Mouse (Mus musculus) cerebellum, adult (tissue): ENCODE data around the gene Myo19.

Source experiments
- ATAC-seq: cut with Nextera tagmentation; 2 replicates; pipeline ENCODE4 v1.9.2; 2017; ENCODE audit warnings: mild to moderate bottlenecking, moderate library complexity, mixed read lengths; ENCODE audit not compliant: insufficient number of reproducible peaks, low FRiP score, low TSS enrichment

Myo19 gene

DNA sequence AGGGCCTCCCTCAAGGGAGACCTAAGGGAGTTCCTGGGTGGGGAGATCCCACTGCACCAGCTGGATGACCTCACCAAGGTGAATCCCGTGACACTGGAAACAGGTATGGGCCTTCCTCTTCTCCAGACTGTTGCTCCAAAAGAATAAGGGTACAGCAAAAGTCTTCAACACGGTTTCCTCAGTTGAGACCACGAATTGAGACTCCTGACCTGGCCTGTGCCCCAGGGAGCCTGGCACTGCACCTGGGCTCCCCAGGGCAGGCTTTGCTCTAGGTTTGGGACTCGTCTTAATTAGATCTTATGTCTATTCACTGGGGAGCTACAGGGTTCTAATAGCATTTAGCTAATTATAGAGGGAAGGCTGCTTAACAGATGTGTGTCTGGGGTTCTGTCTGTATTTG, 5.3 kb downstream of the Myo19 start:
- no peak for ATAC-seq

DNA sequence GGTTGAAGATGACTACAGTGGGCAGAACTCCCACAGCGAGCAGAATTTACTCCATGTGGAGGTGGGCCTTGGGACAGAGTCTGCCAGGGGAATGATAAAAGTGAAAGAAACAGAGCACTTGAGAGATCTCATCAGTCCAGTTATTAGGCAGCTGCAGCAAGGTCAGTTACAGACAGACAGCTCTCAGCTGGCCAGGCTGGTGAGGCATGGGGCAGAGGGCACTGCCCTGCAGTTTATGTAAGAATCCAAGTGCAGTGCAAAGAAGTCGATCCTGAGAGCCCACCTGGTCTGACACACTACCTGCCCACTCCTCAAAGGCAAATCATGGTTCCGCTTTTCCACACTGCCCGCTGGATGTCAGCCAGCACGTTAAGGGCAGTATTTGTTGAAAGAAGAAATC, 6.3 kb downstream of the Myo19 start:
- no peak for ATAC-seq

GRCm38 (mm10) chr11:84886767-84887511, 7.0 kb downstream of the Myo19 start:
- no peak for ATAC-seq

DNA sequence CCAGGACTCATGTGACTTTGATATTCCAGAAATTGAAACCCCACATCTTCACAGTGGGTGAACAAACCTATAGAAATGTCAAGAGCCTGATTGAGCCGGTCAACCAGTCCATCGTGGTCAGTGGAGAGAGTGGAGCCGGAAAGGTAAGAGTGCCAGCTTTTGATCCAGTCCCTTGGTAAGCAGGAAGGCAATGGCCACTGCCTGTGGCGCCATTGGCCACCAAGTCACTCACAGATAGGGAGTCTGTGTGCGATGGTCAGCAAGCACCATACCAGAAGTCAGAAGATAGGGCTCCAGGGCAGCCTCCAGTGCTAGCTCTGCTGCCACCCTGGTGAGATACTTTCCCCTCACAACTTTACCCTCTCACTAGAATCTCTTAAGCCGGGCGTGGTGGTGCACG, 8.1 kb downstream of the Myo19 start:
- ATAC-seq = no peak

DNA sequence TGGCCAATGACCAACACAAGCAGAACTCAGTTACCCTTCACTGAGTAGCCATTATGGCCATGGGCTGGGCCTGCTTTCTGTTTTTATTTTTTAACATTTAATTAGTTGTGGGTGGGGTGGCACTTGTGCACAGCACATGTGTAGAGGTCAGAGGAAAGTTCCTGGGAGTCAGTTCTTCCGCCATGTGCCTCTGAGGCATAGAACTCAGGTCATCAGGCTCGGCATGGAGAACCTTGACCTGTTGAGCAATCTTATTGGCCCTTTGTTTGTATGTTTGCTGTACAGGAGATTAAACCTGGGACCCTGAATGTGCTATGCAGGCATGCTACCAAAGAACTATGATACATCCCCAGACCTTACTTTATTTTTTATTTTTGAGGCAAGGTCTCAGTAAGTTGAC, 9.5 kb downstream of the Myo19 start:
- no peak for ATAC-seq

GRCm38 (mm10) chr11:84891705-84892104, 11.8 kb downstream of the Myo19 start:
- ATAC-seq = no peak

DNA sequence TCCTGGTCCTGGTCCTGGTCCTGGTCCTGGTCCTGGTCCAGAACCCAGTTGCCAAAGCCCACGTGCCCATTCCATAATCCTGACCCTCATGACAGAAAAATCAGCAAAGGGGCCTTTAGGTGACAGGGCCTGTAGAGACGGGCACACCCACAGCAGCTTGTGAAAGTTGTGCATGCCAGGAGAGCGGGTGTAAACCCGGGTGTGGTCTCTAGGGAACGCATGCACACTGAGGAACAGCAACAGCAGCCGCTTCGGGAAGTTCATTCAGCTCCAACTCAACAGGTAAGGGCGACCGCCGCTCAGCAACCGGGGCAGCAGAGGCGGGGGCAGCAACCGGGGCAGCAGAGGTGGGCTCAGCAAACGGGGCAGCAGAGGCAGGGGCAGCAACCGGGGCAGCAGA, 13.2 kb downstream of the Myo19 start:
- no peak for ATAC-seq

- no peak for ATAC-seq
These were observed 24.7 kb downstream of the Myo19 start for GRCm38 (mm10) chr11:84904597-84905144.

- ATAC-seq = no peak
These were observed 27.1 kb downstream of the Myo19 start for GRCm38 (mm10) chr11:84907081-84907480.

DNA sequence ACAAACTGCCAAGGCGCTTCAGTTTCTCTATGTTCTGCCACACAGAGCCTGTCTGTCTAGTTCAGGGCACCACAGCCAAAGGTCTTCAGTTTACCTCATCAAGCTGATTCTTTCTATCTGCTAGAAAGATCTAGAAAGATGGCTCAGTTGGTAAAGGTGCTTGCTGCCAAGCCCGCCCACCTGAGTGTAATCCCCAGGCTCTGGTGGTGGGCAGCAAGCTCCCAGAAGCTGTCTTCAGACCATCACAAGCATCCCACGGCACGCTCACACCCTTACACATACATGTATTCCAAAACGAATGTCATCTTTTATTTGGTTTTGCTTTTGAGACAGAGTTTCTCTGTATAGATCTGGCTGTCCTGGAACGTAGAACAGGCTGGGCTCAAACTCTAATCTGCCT, 28.5 kb downstream of the Myo19 start:
- ATAC-seq = no peak

GRCm38 (mm10) chr11:84910411-84910810, 30.5 kb downstream of the Myo19 start:
- ATAC-seq = no peak

DNA sequence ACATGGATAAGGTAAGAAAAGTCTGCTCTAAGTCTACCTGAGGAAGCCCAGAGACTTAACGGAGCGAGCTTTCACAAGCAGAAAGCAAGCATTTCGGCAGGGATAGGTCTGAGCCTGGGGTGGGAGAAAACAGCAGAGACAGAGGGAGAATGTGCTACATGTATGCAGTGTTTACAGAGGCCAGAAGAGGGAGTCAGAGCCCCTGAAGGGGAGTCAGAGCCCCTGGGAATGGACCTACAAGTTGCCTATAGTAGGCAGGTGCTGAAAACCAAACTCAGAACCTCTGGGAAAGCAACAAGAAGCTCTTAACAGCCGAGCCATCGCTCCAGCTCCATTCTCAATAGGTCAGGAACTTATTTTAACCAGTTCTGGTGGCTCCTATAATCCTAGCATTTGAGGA, 34.7 kb downstream of the Myo19 start:
- no peak for ATAC-seq

DNA sequence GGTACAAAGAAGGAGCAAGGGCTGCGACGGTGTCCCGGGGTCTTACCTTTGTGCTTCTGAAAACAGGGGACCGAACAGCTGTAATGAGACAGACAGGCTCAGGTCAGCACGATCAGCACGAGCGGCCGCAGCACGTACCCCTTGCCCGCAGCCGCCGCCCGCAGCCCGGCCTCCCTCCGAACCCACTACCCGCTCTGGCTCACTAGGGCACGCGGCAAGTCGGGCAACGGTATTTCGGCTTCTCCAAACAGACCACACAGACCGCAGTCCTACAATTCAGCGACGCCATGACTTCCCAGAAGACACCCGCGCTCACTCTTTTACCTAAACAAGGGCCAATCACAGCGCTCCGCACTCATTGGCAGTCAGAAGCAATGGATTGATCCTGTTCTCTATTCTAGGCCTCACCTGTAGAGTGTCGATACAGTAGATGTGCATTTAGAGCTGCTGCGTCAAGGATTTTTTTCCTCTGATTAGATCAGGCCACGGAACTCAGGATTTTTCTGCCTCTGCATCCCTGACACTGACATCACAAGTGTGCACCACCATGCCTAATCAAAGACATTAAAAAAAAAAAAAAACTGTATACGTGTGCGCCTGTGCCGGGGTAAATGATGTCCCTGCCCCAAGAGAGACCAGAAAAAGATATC, 36.2 kb downstream of the Myo19 start, which contains the start of gene Znhit3:
Znhit3 (minus strand) TSS at position 314 of the 650 bp plus-strand sequence.
- peak; percentile 88 for ATAC-seq

DNA sequence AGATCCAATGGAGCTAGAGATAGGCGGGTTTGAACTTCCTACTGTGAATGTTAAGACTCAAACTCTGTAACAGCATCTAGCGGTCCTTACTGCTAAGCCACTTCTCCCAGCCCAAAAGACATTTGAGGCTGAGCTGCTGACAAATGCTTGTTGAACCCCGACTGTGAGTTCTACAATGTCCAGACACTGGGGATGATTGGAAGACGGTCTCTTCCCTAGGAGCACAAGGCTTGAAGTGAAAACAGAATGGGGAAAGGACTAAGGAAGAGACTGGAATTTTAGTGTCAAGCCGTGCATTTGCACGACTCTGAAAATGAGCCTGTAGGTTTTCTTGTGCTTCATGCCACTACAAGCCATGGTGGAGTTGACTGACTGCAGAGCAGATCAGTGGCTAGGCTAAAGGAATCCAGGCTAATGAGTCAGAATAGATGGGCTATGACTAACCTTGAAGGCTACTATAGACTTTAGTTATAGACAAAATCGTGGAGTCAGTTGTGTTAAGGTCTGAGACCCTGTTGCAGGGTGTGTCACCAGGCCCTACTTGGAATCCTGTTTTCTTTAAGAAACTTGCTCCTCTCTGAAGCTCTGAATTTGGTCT, 36.9 kb downstream of the Myo19 start:
- no peak for ATAC-seq

DNA sequence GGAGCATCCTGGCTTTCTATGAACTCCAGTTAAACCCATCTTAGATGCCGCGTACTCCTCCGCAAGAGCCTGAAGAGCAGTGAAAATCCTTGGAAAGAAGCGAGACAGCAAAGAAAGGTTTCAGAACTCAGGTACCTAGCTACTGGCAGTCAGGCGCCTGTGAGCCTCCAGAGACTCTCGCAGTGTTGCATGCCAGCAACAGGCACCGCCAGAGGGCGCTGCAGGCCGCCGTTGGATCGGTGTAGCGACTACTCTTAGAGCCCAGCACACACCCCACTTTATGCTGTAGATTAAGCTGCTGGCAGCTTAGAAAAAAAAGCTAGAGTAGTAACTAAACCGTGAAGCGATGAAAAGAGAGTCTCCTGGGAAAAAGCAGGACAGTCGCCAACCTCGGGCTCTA, 38.5 kb downstream of the Myo19 start:
- ATAC-seq = no peak; the same call in 1 of the 2 replicates

- no peak for ATAC-seq
These were observed 39.3 kb downstream of the Myo19 start for GRCm38 (mm10) chr11:84919276-84919675.

GRCm38 (mm10) chr11:84919951-84920350, 40.0 kb downstream of the Myo19 start:
- no peak for ATAC-seq

GRCm38 (mm10) chr11:84920981-84921380, 41.0 kb downstream of the Myo19 start:
- ATAC-seq = no peak

- ATAC-seq = no peak
These were observed 52.3 kb downstream of the Myo19 start for GRCm38 (mm10) chr11:84932261-84932660.

DNA sequence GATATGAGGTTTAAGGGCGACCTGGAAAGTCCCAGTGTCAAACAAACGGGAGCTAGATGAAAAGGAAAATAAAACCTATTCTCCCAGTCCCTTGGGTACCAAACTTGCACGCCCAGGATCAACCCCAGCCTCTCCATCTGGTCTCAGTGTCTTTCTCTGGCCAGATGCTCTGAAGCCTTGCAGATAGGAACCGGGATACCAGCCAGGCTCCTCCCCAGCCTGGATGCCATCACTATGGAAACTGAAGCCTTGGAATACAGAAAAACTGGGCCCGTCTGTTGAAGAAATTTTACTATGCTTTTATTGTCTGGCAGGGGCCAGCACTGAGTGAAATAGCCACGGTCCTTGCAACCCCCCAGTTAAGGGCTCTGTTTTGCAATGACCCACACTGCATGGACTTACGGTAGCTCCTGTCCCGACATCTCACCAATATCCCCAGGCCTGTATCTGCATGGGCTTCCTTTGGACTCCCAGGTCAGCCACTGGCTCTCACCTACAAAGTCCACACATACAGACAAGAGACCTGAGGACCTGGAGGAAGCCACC, 59.6 kb downstream of the Myo19 start:
- no peak for ATAC-seq

- ATAC-seq = no peak
These were observed 60.2 kb downstream of the Myo19 start for GRCm38 (mm10) chr11:84940140-84940539.
